Mouse (Mus musculus) lung, postnatal 4 days (tissue): ENCODE results near the gene Zc3h13.

ENCODE experiments used
- DNase-seq, 2 experiments: peaks; one replicate each; pipeline ENCODE4 v3.0.0; 2021

Gene Zc3h13

GRCm38 (mm10) chr14:75284193-75284915 lies at the start of gene Zc3h13:
Gene Zc3h13, plus strand, starts transcription at chr14:75284373.
- DNase-seq, result peak; percentile 96 to 98

- no peak for DNase-seq
These were observed 48.6 kb upstream of the Zc3h13 start for GRCm38 (mm10) chr14:75235552-75235951.

GRCm38 (mm10) chr14:75235955-75236635 lies 48.1 kb upstream of the Zc3h13 start:
- no peak for DNase-seq

- no peak for DNase-seq
These were observed 47.6 kb upstream of the Zc3h13 start for GRCm38 (mm10) chr14:75236636-75237003.

- DNase-seq, result no peak
These were observed 47.1 kb upstream of the Zc3h13 start for GRCm38 (mm10) chr14:75237096-75237495.

- no peak for DNase-seq
These were observed 46.0 kb upstream of the Zc3h13 start for GRCm38 (mm10) chr14:75238054-75238692.

GRCm38 (mm10) chr14:75242087-75242486 lies 42.1 kb upstream of the Zc3h13 start, which contains the start of gene Cpb2:
Gene Cpb2, plus strand, starts transcription at chr14:75242287.
- no peak for DNase-seq

- DNase-seq, result no peak
These were observed 37.9 kb upstream of the Zc3h13 start for GRCm38 (mm10) chr14:75246024-75247000.

GRCm38 (mm10) chr14:75250432-75250831 lies 33.7 kb upstream of the Zc3h13 start:
- no peak for DNase-seq

- peak in 1 of 2 experiments; percentile 22 for DNase-seq
These were observed 27.7 kb upstream of the Zc3h13 start for GRCm38 (mm10) chr14:75256521-75256920.

GRCm38 (mm10) chr14:75269531-75269930 lies 14.6 kb upstream of the Zc3h13 start:
- DNase-seq, result no peak

GRCm38 (mm10) chr14:75279716-75280115 lies 4.5 kb upstream of the Zc3h13 start:
- no peak for DNase-seq

- no peak for DNase-seq
These were observed 3.8 kb upstream of the Zc3h13 start for GRCm38 (mm10) chr14:75280406-75280805.

GRCm38 (mm10) chr14:75283609-75284192 lies 472 bp upstream of the Zc3h13 start:
- DNase-seq, result no peak

- DNase-seq, result no peak
These were observed 16.9 kb downstream of the Zc3h13 start for GRCm38 (mm10) chr14:75301081-75301480.

GRCm38 (mm10) chr14:75303807-75304206 lies 19.6 kb downstream of the Zc3h13 start:
- DNase-seq, result no peak

GRCm38 (mm10) chr14:75307855-75308254 lies 23.7 kb downstream of the Zc3h13 start:
- DNase-seq, result no peak

GRCm38 (mm10) chr14:75309336-75309992 lies 25.3 kb downstream of the Zc3h13 start:
- no peak for DNase-seq

GRCm38 (mm10) chr14:75314484-75314883 lies 30.3 kb downstream of the Zc3h13 start:
- DNase-seq, result no peak

GRCm38 (mm10) chr14:75318736-75319135 lies 34.6 kb downstream of the Zc3h13 start:
- DNase-seq, result no peak

- no peak for DNase-seq
These were observed 36.1 kb downstream of the Zc3h13 start for GRCm38 (mm10) chr14:75320269-75320668.

GRCm38 (mm10) chr14:75323354-75323753 lies 39.2 kb downstream of the Zc3h13 start:
- no peak for DNase-seq
